Mouse (Mus musculus) heart, postnatal 10 days (tissue): ENCODE data around the gene Mta2. TPM values are rescaled to one million over a fixed set of nuclear protein-coding genes. Genes with fewer than 3 reads are reported as not detected.
A peak's percentile ranks its signal among the peaks of the same experiment; 100 is the strongest.
"Not testable (repeated sequence)": the region's sequence is repeated elsewhere in the genome, so short reads cannot be mapped to it uniquely, and the experiment has no call there.

ENCODE experiments used
- DNase-seq, 2 experiments: peaks; one replicate each; pipeline ENCODE4 v3.0.0; 2021
- intact Hi-C: fragments of 180-260 bp; cut with DNase I; formaldehyde crosslinking; loops from one replicate; pipeline ENCODE4 v1.15.1; 2025
- total RNA-seq, 2 experiments: library from RNA; stranded (reverse); gene quantifications; 2 replicates each; pipeline ENCODE4 v1.2.3; 2021

The Mta2 gene
- total RNA-seq, 2 experiments from 2014 or later = 54.4 to 59.5 TPM

- no peak for DNase-seq
- intact Hi-C loops = no loop called here
These were observed 24.5 kb downstream of the Mta2 start for GRCm38 (mm10) chr19:8966198-8966589.

GRCm38 (mm10) chr19:8966590-8967372, 25.1 kb downstream of the Mta2 start, which contains the start of gene Eef1g:
Eef1g (plus strand) TSS chr19:8967041.
- intact Hi-C loops = no loop called here
- peak; percentile 99 for DNase-seq

GRCm38 (mm10) chr19:8967373-8967743, 25.7 kb downstream of the Mta2 start:
- DNase-seq = no peak

GRCm38 (mm10) chr19:8967893-8968292, 26.2 kb downstream of the Mta2 start:
- intact Hi-C loops = no loop called here
- DNase-seq = no peak

More at GRCm38 (mm10) chr19:8967373-8967743, 25.7 kb downstream of the Mta2 start:
- intact Hi-C loops = no loop called here

GRCm38 (mm10) chr19:8972491-8972890, 30.8 kb downstream of the Mta2 start:
- intact Hi-C loops, DNase-seq: not testable (repeated sequence)

- intact Hi-C loops = loop anchor here (2.0 to 5.0 kb wide), 2 partner anchors 132 to 136 kb away; no protein-coding TSS in a partner anchor
- no peak for DNase-seq
These were observed 33.0 kb downstream of the Mta2 start for GRCm38 (mm10) chr19:8974638-8975037.

GRCm38 (mm10) chr19:8975491-8975890, 33.8 kb downstream of the Mta2 start:
- DNase-seq = no peak
- intact Hi-C loops = loop anchor here (2.0 to 5.0 kb wide), 2 partner anchors 133 to 135 kb away; no protein-coding TSS in a partner anchor

GRCm38 (mm10) chr19:8976535-8976934, 34.9 kb downstream of the Mta2 start:
- peak; percentile 73 to 76 for DNase-seq
- intact Hi-C loops = loop anchor here (1.0 to 5.0 kb wide), 3 partner anchors 16 to 134 kb away; no protein-coding TSS in a partner anchor

GRCm38 (mm10) chr19:8980771-8981170, 39.1 kb downstream of the Mta2 start:
- DNase-seq = no peak
- intact Hi-C loops = no loop called here

- DNase-seq = peak; percentile 53 to 59
- intact Hi-C loops = no loop called here
These were observed 39.9 kb downstream of the Mta2 start for GRCm38 (mm10) chr19:8981450-8982168.

GRCm38 (mm10) chr19:8982303-8983149, 40.9 kb downstream of the Mta2 start:
- intact Hi-C loops = no loop called here
- DNase-seq = no peak

GRCm38 (mm10) chr19:8983150-8983650, 41.5 kb downstream of the Mta2 start:
- intact Hi-C loops = no loop called here
- peak; percentile 38 to 46 for DNase-seq

- intact Hi-C loops = no loop called here
These were observed 42.7 kb downstream of the Mta2 start for GRCm38 (mm10) chr19:8984255-8984868.

GRCm38 (mm10) chr19:8985891-8986290, 44.2 kb downstream of the Mta2 start:
- intact Hi-C loops = no loop called here
- DNase-seq = no peak

More at GRCm38 (mm10) chr19:8984255-8984868, 42.7 kb downstream of the Mta2 start:
- DNase-seq = peak; percentile 75 to 79

GRCm38 (mm10) chr19:8987816-8988215, 46.1 kb downstream of the Mta2 start:
- intact Hi-C loops = no loop called here
- peak; percentile 81 to 82 for DNase-seq

GRCm38 (mm10) chr19:8988346-8989065, 46.8 kb downstream of the Mta2 start:
- peak; percentile 30 to 46 for DNase-seq

GRCm38 (mm10) chr19:8989066-8989566, 47.4 kb downstream of the Mta2 start, which contains the start of gene Ahnak:
Ahnak (plus strand) TSS chr19:8989284.
- DNase-seq = peak; percentile 90 to 91
- intact Hi-C loops = no loop called here

More at GRCm38 (mm10) chr19:8988346-8989065, 46.8 kb downstream of the Mta2 start:
- intact Hi-C loops = no loop called here

GRCm38 (mm10) chr19:8989567-8990431, 48.1 kb downstream of the Mta2 start:
- peak; percentile 95 to 96 for DNase-seq
- intact Hi-C loops = no loop called here
